Mouse (Mus musculus) midbrain, postnatal 0 days (tissue): Measurements from ENCODE around the gene Tnfrsf4. TPM values are rescaled to one million over a fixed set of nuclear protein-coding genes. Genes with fewer than 3 reads are reported as not detected.

Experiments used
- ATAC-seq: fragments of 200-750 bp; cut with Nextera tagmentation; 2 replicates; pipeline ENCODE4 v1.8.0; 2017; ENCODE audit warnings: moderate number of reproducible peaks, mild to moderate bottlenecking, moderate TSS enrichment, moderate library complexity; ENCODE audit not compliant: low FRiP score
- DNase-seq: peaks from one replicate; pipeline ENCODE4 v3.0.0-alpha.2; 2015; ENCODE audit warnings: low spot score
- H3K27ac ChIP-seq: fragments of 300-500 bp; sonication (generic); 2 replicates; pipeline ENCODE4 v1.5.1; 2014; ENCODE audit warnings: low read depth, mild to moderate bottlenecking, low read length, mixed read lengths
- H3K27me3 ChIP-seq: fragments of 300-500 bp; sonication (generic); 2 replicates; pipeline ENCODE4 v1.6.1; 2014; ENCODE audit warnings: low read length, control low read depth, mixed read lengths; ENCODE audit not compliant: insufficient read depth
- H3K36me3 ChIP-seq: fragments of 300-500 bp; sonication (generic); 2 replicates; pipeline ENCODE4 v1.6.1; 2014; ENCODE audit warnings: low read length, control low read depth, mixed read lengths; ENCODE audit not compliant: insufficient read depth
- H3K4me1 ChIP-seq: fragments of 300-500 bp; sonication (generic); 2 replicates; pipeline ENCODE4 v1.6.1; 2014; ENCODE audit warnings: mild to moderate bottlenecking, control low read depth, antibody characterized with exemption, low read length, mixed read lengths; ENCODE audit not compliant: insufficient read depth
- H3K4me2 ChIP-seq: fragments of 300-500 bp; sonication (generic); 2 replicates; pipeline ENCODE4 v1.6.1; 2014; ENCODE audit warnings: low read depth, mild to moderate bottlenecking, low read length, mixed read lengths; ENCODE audit not compliant: poor library complexity, severe bottlenecking
- H3K4me3 ChIP-seq: fragments of 300-500 bp; sonication (generic); 2 replicates; pipeline ENCODE4 v1.5.1; 2014; ENCODE audit warnings: low read depth, mild to moderate bottlenecking, low read length, moderate library complexity
- H3K9ac ChIP-seq: fragments of 300-500 bp; sonication (generic); replicated peaks from 2 replicates; pipeline ENCODE4 v1.6.1; 2014; ENCODE audit warnings: mild to moderate bottlenecking, low read length, moderate library complexity, mixed read lengths; ENCODE audit not compliant: poor library complexity, severe bottlenecking
- H3K9me3 ChIP-seq: fragments of 300-500 bp; sonication (generic); 2 replicates; pipeline ENCODE4 v1.6.1; 2016; ENCODE audit warnings: low read length, control low read depth
- CTCF ChIP-seq: IDR thresholded peaks from 2 replicates; pipeline ENCODE4 v1.5.1; 2016; ENCODE audit warnings: antibody characterized with exemption, mild to moderate bottlenecking
- WGBS: fragments of 180-500 bp; shearing (Covaris S2); extraction: QIAGEN DNeasy Blood & Tissue Kit; methylation state at CpG from one replicate; pipeline ENCODE4 v1.1.7; 2014; 5-methylcytosine and 5-hydroxymethylcytosine counted together
- polyA plus RNA-seq: library from polyadenylated mRNA; unstranded; fragments of >200 nt; fragmentation: Nextera tagmentation; extraction: Ambion mirVana; gene quantifications from 2 replicates; pipeline ENCODE4 v1.2.1, GENCODE M21; 2015
- total RNA-seq: library from RNA; depleted of rRNA; stranded (reverse); fragments of >200 nt; gene quantifications from 2 replicates; pipeline ENCODE4 v1.2.3, GENCODE M21; 2014

The Tnfrsf4 gene
- total and polyA plus RNA-seq, 2 experiments from 2014 or later: 0.78 to 1.4 TPM

DNA sequence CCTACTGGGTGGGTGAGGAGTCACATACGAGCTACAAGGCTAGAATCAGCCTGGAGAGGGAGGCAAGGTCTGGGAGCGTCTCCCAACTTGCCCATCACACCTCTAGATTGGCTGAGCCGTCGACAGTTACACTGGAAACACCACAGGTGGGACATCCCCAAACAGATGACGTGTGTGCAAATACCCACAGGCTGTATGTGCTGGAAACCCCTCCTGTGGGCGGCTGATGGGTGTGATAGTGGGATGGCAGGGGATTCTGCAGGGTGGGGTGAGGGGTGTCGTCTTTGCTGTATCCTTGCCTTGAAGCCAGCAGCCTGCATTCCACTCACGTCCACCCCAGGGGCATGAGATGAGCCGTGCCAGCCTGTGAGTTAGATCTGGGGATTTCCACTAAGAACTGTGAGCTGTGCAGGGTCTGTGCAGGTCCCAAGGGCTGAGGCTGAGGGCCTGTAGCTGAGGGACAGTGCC, 17.0 kb downstream of the Tnfrsf4 start:
- 35% methylated on average over 9 of the region's 9 CpGs for WGBS
- peaks cover 25% of the 10 kb centered on the region for H3K4me1 ChIP-seq
- H3K9me3 ChIP-seq: no peaks in the 10 kb centered on the region
- DNase-seq (no peak), ATAC-seq (0 out of 2 replicates have a peak, but pooled peaks have one; percentile 22)
- H3K36me3 ChIP-seq: peaks cover 17% of the 10 kb centered on the region; the same call in 1 of the 2 replicates
- peak; percentile 41 for TF ChIP-seq CTCF
- H3K27ac ChIP-seq: peak overlapping the region; percentile 83
- peaks cover 9% of the 10 kb centered on the region for H3K27me3 ChIP-seq
- peak overlapping the region; percentile 86 for H3K4me2 ChIP-seq
- H3K4me3 ChIP-seq: peak overlapping the region; percentile 49
- peak overlapping the region; percentile 54 for H3K9ac ChIP-seq

DNA sequence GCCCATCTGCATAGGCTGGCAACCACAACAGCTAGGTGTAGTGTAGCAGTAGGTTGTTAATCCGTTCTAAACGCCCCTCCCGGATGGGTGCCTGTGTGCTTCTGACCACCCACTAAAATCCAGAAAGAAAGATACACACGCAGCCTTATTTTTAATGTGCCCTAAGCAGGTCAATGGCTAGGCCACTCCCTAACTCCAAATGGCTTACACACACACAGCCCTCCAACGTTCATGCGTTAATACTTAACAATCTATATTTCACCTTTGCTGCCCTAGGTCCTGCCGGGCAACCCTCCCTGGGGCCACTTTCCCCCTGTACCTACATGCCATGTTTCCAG, 17.6 kb downstream of the Tnfrsf4 start:
- Histone ChIP-seq H3K4me1 (peaks cover 25% of the 10 kb centered on the region), H3K27me3 (peaks cover 14% of the 10 kb centered on the region), H3K27ac (peak overlapping the region; percentile 83), H3K4me3 (peak overlapping the region; percentile 49), H3K9me3 (no peaks in the 10 kb centered on the region), H3K4me2 (peak overlapping the region; percentile 86), H3K36me3 (peaks cover 13% of the 10 kb centered on the region; the same call in 1 of the 2 replicates), H3K9ac (peak overlapping the region; percentile 54)
- DNase-seq (peak; percentile 9), ATAC-seq (peak; percentile 25)
- no peak for TF ChIP-seq CTCF
- under 1% methylated on average over 7 of the region's 7 CpGs for WGBS

- H3K4me1 ChIP-seq: peaks cover 25% of the 10 kb centered on the region
- ATAC-seq: peak; percentile 91
- DNase-seq: peak; percentile 94
Observed at GRCm38 (mm10) chr4:156031593-156032391, 18.1 kb downstream of the Tnfrsf4 start.

GRCm38 (mm10) chr4:156032856-156033255, 19.2 kb downstream of the Tnfrsf4 start:
- H3K4me2 ChIP-seq: peak overlapping the region; percentile 86; the same call in 1 of the 2 replicates
- TF ChIP-seq CTCF: no peak

More at GRCm38 (mm10) chr4:156031593-156032391, 18.1 kb downstream of the Tnfrsf4 start:
- Histone ChIP-seq H3K27me3 (peaks cover 17% of the 10 kb centered on the region), H3K36me3 (peaks cover 13% of the 10 kb centered on the region; the same call in 1 of the 2 replicates), H3K9me3 (no peaks in the 10 kb centered on the region), H3K4me3 (peak overlapping the region; percentile 49), H3K9ac (peak overlapping the region; percentile 54), H3K27ac (peak overlapping the region; percentile 83), H3K4me2 (peak overlapping the region; percentile 86)
- WGBS: under 1% methylated on average over 24 of the region's 24 CpGs
- 0 out of 2 replicates have a peak, but pooled peaks have one; percentile 11 for TF ChIP-seq CTCF

GRCm38 (mm10) chr4:156033476-156034119, 20.0 kb downstream of the Tnfrsf4 start:
- Histone ChIP-seq H3K9me3 (no peaks in the 10 kb centered on the region), H3K4me1 (peaks cover 25% of the 10 kb centered on the region), H3K27me3 (peaks cover 17% of the 10 kb centered on the region), H3K9ac (no peak overlapping the region), H3K36me3 (no peaks in the 10 kb centered on the region), H3K4me2 (no peak overlapping the region), H3K27ac (no peak overlapping the region), H3K4me3 (no peak overlapping the region)
- ATAC-seq (no peak), DNase-seq (peak; percentile 53)
- WGBS: 48% methylated on average over 6 of the region's 6 CpGs
- TF ChIP-seq CTCF: peak; percentile 73

More at GRCm38 (mm10) chr4:156032856-156033255, 19.2 kb downstream of the Tnfrsf4 start:
- 88% methylated on average over 4 of the region's 4 CpGs for WGBS
- Histone ChIP-seq H3K4me1 (peaks cover 25% of the 10 kb centered on the region), H3K27ac (peak overlapping the region; percentile 83; the same call in 1 of the 2 replicates), H3K27me3 (peaks cover 17% of the 10 kb centered on the region), H3K36me3 (0 out of 2 replicates have a peak, but pooled peaks cover 6% of the 10 kb centered on the region), H3K4me3 (no peak overlapping the region), H3K9ac (no peak overlapping the region), H3K9me3 (no peaks in the 10 kb centered on the region)
- ATAC-seq (no peak), DNase-seq (no peak)
